Mouse (Mus musculus) ES-Bruce4 (cell line): ENCODE results near the gene Abca17. TPM values are rescaled to one million over a fixed set of nuclear protein-coding genes. Genes with fewer than 3 reads are reported as not detected.

Source experiments
- H3K27ac ChIP-seq: 2 replicates; pipeline ENCODE4 v1.5.1; 2012; ENCODE audit warnings: low read length, inconsistent platforms; ENCODE audit not compliant: insufficient read depth
- H3K27me3 ChIP-seq: 2 replicates; pipeline ENCODE4 v1.6.1; 2012; ENCODE audit warnings: mild to moderate bottlenecking, low read length, inconsistent platforms; ENCODE audit not compliant: control insufficient read depth, poor library complexity, insufficient read depth, severe bottlenecking
- H3K36me3 ChIP-seq: 2 replicates; pipeline ENCODE4 v1.6.1; 2012; ENCODE audit warnings: inconsistent platforms, mild to moderate bottlenecking, low read length, moderate library complexity; ENCODE audit not compliant: control insufficient read depth, poor library complexity, insufficient read depth, severe bottlenecking
- H3K4me1 ChIP-seq: one replicate; pipeline ENCODE4 v1.8.1; 2011; ENCODE audit warnings: low read length; ENCODE audit not compliant: control insufficient read depth, insufficient read depth
- H3K4me3 ChIP-seq: 2 replicates; pipeline ENCODE4 v1.5.1; 2011; ENCODE audit warnings: low read depth, mild to moderate bottlenecking, low read length
- H3K9ac ChIP-seq: 2 replicates; pipeline ENCODE4 v1.6.1; 2012; ENCODE audit warnings: low read depth, mild to moderate bottlenecking, inconsistent platforms; ENCODE audit not compliant: poor library complexity, severe bottlenecking
- H3K9me3 ChIP-seq: replicated peaks from 2 replicates; pipeline ENCODE4 v1.6.1; 2012; ENCODE audit warnings: mild to moderate bottlenecking, low read length, inconsistent platforms; ENCODE audit not compliant: control insufficient read depth, poor library complexity, insufficient read depth, severe bottlenecking
- CTCF ChIP-seq: IDR thresholded peaks from one replicate; pipeline ENCODE4 v1.8.1; 2011; ENCODE audit warnings: low read depth, low read length
- EP300 ChIP-seq: IDR thresholded peaks from 2 replicates; pipeline ENCODE4 v1.6.1; 2011; ENCODE audit warnings: low read depth, low read length; ENCODE audit not compliant: insufficient read depth
- POLR2A ChIP-seq: IDR thresholded peaks from one replicate; pipeline ENCODE4 v1.8.1; 2011; ENCODE audit warnings: low read length; ENCODE audit not compliant: insufficient read depth
- polyA plus RNA-seq: library from polyadenylated mRNA; stranded (reverse); fragments of >200 nt; gene quantifications from 2 replicates; pipeline ENCODE4 v1.2.4, GENCODE M21; 2011; ENCODE audit warnings: low read depth; ENCODE audit not compliant: missing spikeins, insufficient read depth, insufficient read length

Gene Abca17
- polyA plus RNA-seq, 1 experiment = not detected

DNA sequence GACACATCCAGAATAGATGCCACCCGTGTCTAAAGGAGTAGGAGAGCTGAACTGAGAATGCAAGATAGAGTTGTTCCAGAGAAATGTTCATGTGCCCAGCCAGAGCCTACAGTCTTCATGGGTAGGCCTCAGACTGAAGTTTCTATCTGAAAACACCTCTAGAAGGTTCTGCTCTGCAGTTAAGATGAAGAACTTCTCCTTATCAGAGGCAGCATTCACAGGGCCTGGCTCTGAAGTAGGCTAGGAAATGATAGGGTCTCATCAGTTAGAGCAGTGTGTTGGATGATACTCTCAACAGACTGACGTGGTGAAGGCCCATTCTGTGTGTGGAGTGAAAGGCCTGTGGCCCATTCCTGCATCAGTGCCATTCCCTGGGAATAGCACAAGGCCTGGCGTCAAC lies 3.1 kb upstream of the Abca17 start:
- Histone ChIP-seq H3K27me3 (no peaks in the 10 kb centered on the region), H3K9ac (no peak overlapping the region), H3K4me3 (no peak overlapping the region), H3K4me1 (no peaks in the 10 kb centered on the region), H3K9me3 (no peaks in the 10 kb centered on the region), H3K27ac (no peak overlapping the region), H3K36me3 (no peaks in the 10 kb centered on the region)
- no peak for TF ChIP-seq EP300
- TF ChIP-seq POLR2A = no peak
- TF ChIP-seq CTCF = no peak

DNA sequence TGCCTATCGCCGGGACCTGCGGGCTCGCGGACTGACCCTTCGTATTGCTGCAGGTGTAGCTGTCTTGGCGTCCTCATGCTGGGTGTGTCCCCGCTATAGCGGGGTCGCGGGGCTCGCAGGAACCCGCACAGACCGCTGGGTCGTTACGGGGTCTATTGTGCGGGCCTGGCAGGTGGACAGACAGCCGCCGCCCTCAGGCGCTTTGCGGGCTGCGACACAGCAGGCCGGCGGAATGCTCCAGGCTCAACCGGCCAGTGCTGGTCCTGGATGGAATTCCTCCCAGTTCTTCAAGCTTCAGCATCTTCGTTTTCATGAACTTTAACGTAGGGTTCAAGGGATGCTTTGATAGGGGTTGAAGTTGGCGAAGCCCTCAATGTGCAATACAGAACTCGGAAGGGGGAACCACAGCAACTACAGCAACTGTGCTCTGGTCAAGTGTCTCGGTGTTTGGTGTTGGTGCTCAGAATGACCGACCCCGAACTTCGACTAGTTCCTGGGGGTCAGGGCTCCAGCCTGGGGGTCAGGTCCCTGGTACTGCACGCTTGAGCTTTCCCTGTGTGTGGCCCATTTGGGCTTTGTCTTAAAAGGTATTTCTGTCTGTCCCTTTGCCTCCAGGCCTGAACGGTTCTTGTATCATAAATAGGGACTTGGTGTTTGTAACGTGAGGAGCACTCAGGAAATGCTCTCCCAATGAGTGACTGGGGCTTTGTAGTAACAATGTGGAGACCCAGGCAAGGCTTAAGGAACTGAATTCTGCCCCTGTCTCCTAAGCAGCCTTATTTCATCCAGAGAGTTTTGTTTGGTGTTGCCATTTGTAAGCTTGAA lies 1.7 kb upstream of the Abca17 start:
- no peak for TF ChIP-seq POLR2A
- no peak for TF ChIP-seq CTCF

DNA sequence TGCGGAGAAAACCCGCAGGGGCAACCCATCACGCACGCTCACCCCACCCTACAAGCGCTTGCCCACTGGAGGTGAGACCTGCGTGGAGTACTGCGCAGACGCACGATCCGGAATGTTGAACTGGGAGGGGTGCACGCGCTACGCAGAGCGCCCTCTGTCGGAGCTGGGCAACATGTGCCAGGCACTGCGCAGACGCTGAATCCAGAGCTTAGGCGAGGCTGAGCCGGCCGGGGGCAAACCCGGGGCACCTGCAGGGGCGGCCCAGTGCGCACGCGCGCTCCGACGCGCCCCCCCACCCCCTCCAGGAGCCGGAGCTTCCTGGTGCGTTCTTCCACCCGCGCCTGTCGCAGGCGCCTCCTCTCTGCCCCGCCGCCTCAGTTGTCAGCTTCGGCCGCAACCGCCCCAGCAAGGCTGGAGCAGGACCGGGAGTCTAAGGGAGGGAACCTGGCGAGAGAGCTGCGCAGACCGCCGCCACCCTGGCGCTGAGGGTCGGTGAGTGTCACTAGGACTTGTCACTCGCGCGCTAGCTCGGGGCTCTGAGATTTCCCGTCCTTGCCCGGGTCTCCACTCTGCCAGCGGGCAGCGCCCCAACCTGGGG lies 991 bp upstream of the Abca17 start, which contains the start of gene Abca3:
Gene Abca3 (plus strand): TSS at position 191 of the 598 bp plus-strand sequence.
- TF ChIP-seq POLR2A (no peak), EP300 (0 out of 2 replicates have a peak, but pooled peaks have one; percentile 77), CTCF (peak; percentile 98)
- Histone ChIP-seq H3K9me3 (no peaks in the 10 kb centered on the region), H3K9ac (peak within 1 kb of the TSS; percentile 64), H3K4me3 (peak within 1 kb of the TSS; percentile 75), H3K36me3 (no peaks in the 10 kb centered on the region), H3K4me1 (no peaks in the 10 kb centered on the region), H3K27ac (no peak within 1 kb of the TSS), H3K27me3 (no peaks in the 10 kb centered on the region)

More for the DNA sequence above, 1.7 kb upstream of the Abca17 start:
- Histone ChIP-seq H3K27ac (no peak overlapping the region), H3K9me3 (no peaks in the 10 kb centered on the region), H3K4me3 (peak overlapping the region; percentile 75), H3K9ac (peak overlapping the region; percentile 64), H3K27me3 (no peaks in the 10 kb centered on the region), H3K4me1 (no peaks in the 10 kb centered on the region), H3K36me3 (no peaks in the 10 kb centered on the region)

DNA sequence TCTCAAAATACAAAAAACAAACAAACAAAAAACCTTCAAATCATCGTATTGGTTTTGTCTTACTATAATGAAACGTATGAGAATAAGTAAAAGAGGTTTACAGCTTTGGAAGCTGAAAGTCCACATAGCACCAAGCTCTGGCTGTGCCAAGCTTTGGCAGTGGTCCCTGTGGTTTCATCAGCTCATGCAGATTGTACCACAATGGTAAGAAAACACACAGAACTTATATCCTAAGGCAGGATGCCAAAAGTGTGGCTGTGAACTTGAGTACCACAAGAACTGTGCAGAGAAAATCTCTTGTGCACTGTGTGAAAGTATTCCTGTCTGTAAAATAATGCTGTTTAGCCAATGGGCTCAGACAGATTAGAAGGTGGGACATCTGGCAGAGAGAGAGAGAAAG lies 1.7 kb downstream of the Abca17 start:
- H3K4me1 ChIP-seq = no peaks in the 10 kb centered on the region
- no peak overlapping the region for H3K9ac ChIP-seq
- no peaks in the 10 kb centered on the region for H3K9me3 ChIP-seq
- no peaks in the 10 kb centered on the region for H3K27me3 ChIP-seq
- no peak overlapping the region for H3K4me3 ChIP-seq
- no peaks in the 10 kb centered on the region for H3K36me3 ChIP-seq
- no peak overlapping the region for H3K27ac ChIP-seq
- no peak for TF ChIP-seq POLR2A
- no peak for TF ChIP-seq EP300
- no peak for TF ChIP-seq CTCF

DNA sequence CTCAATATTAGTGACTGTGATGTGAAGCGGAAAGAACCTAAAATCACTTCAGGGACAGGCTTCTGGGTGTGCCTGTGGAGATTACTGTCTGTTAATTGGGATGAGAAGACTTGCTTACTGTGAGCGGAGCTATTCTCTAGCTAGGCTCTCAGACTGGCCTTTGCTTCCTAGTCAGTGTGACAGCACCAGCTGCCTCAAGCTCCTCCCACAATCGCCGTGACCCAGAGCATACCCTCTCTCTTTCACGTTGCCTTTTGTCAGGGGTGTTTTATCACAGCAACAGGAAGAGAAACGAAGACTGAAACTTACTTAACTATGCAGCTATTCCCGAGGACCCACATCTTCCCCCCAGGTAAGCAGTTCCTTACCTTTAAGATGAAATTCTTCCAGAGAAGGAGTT lies 4.0 kb downstream of the Abca17 start:
- no peaks in the 10 kb centered on the region for H3K9me3 ChIP-seq
- H3K4me1 ChIP-seq = no peaks in the 10 kb centered on the region
- H3K4me3 ChIP-seq = no peak overlapping the region
- no peaks in the 10 kb centered on the region for H3K27me3 ChIP-seq
- no peak overlapping the region for H3K9ac ChIP-seq
- no peak for TF ChIP-seq CTCF
- no peak for TF ChIP-seq POLR2A
- no peak for TF ChIP-seq EP300
- H3K36me3 ChIP-seq = no peaks in the 10 kb centered on the region
- H3K27ac ChIP-seq = no peak overlapping the region

DNA sequence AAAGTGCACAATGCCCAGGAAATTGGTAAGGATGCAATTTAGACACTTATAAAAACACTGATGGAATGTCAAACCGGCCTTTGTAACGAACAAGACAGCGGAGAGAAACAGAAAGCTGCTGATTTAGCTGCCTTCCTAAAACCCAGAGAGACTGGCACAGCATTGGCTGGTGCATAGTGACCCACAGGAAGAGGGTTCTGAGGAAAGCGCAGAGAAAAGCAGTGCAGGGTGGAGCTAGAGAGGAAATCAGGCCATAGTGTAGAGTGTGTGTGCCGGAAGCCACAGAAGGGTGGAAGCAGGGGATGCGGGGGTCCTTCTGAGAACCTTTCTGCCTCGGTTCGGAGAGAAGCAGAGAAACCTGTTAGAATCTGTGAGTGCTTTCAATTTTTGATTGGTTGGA lies 6.2 kb downstream of the Abca17 start:
- no peaks in the 10 kb centered on the region for H3K4me1 ChIP-seq
- no peak overlapping the region for H3K4me3 ChIP-seq
- no peaks in the 10 kb centered on the region for H3K9me3 ChIP-seq
- H3K27me3 ChIP-seq = no peaks in the 10 kb centered on the region
- no peaks in the 10 kb centered on the region for H3K36me3 ChIP-seq
- no peak overlapping the region for H3K9ac ChIP-seq
- H3K27ac ChIP-seq = no peak overlapping the region
- no peak for TF ChIP-seq EP300
